Mouse (Mus musculus) liver (tissue): ENCODE results near the gene Hes7.

Experiments used
- DNase-seq: peaks from one replicate; pipeline ENCODE4 v3.0.0-alpha.2; 2020; ENCODE audit warnings: mixed read lengths

The Hes7 gene

GRCm38 (mm10) chr11:69101604-69102402 lies 18.4 kb upstream of the Hes7 start:
- no peak for DNase-seq

DNA sequence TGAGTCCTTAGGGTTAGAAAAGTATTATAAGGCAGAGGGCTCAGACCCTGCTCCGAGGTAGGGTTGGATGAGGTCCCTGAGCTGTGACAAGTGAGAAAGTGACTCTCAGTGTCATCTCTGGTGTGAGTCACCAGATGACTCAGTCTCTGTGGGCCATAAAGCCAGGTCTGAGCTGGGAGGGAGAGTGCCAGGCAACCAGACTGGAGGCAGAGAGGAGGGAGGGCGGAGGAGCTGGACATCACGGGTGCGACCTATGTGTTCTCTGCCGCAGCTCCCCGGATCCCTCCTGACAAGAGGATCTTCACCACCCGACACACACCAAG lies 17.8 kb upstream of the Hes7 start:
- no peak for DNase-seq

GRCm38 (mm10) chr11:69103121-69103520 lies 17.1 kb upstream of the Hes7 start:
- DNase-seq: no peak

DNA sequence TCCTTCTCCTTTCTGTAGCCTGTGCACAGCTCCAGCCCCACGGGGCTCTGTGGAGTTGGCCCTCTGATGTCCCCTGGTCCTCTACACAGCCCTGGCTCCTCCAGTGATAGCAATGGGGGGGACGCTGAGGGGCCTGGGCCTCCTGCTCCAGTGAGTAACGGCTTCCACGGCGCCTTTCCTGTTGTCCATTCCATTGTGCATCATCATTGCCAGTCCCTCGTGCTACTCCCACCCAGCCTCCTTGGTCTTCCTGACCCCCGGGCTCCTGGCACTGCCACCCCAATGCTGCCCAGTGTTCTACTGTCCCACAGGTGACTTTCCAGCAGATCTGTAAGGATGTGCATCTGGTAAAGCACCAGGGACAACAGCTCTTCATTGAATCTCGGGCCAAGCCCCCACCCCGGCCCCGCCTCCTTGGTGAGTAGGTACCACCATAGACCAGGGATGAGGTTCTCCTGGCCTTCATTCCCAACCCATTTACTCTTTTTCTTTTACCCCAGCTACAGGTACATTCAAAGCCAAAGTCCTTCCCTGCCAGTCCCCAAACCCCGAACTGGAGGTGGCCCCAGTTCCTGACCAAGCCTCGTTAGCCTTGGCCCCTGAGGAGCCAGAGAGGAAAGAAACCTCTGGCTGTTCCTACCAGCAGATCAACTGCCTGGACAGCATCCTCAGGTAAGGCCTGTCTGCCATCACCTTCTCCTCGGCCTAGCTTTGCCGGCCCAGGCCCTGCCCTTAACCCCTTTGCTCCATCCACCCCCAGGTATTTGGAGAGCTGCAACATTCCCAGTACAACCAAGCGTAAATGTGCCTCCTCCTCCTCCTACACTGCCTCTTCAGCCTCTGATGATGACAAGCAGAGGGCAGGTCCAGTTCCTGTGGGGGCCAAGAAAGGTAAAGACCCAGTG lies 16.4 kb upstream of the Hes7 start:
- no peak for DNase-seq

DNA sequence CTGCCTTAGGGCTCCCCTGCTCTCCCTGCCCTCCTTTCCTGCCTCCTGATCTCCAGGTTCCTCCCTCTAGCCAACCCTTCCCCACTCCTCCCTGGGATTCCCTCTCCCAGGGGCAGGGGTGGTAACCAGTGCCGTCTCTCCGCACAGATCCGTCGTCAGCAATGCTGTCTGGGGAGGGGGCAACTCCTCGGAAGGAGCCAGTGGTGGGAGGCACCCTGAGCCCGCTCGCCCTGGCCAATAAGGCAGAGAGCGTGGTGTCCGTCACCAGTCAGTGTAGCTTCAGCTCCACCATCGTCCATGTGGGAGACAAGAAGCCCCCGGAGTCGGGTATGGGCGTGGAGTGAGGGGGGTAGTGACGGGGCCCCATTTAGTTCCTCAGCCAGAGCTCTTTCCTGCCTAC lies 15.7 kb upstream of the Hes7 start:
- DNase-seq: no peak

GRCm38 (mm10) chr11:69105227-69105626 lies 15.0 kb upstream of the Hes7 start:
- no peak for DNase-seq

DNA sequence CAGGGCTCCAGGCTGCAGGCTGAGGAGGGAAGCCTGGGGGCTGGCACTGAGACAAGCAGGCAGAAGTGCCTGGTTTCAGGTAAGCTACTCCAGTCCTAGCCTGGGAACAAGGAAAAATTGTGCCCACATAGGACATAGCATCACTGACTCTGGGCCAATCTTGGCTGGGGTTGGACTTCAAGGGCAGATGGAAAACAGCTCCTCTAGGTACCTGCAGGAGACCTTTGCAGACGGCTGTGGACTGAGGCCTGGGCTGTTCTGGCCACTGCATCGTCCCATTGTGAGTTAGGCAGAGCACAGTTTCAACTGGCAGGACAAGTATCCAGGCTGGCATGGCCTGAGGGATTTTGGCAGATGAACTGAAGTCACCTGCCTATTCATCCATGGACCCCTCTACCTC lies 14.4 kb upstream of the Hes7 start:
- no peak for DNase-seq

- DNase-seq: no peak
Measured at GRCm38 (mm10) chr11:69106299-69106698, 13.9 kb upstream of the Hes7 start.

GRCm38 (mm10) chr11:69106842-69107241 lies 13.4 kb upstream of the Hes7 start:
- DNase-seq: no peak

DNA sequence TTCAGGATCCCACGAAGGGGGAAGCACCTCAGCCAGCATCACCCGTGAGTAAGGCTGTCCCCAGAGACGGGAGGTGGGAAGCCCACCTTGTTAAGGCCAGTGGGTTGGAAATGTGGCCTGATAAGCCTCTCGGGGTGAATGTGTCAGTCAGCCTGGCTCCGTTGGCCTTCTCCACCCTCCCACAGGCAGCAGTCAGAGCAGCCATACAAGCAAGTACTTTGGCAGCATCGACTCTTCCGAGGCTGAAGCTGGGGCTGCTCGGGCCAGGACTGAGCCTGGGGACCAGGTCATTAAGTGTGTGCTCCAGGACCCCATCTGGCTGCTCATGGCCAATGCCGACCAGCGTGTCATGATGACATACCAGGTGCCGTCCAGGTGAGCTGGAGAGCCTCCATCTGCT lies 12.5 kb upstream of the Hes7 start:
- no peak for DNase-seq

DNA sequence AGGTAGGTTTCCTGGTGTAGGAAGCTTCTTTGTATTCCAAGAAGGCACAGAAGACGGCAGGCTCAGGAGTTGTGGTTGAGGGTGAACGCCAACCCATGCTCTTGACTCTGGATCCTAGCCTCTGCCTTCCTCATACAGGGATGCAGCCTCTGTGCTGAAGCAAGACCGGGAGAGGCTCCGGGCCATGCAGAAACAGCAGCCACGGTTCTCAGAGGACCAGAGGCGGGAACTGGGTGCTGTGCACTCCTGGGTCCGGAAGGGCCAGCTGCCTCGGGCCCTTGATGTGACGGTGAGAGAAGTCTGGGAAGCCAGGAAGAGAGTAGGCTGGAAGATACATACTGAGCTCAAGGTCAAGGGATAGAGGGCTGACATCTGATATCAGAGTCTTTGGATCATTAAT lies 12.0 kb upstream of the Hes7 start:
- DNase-seq: no peak

DNA sequence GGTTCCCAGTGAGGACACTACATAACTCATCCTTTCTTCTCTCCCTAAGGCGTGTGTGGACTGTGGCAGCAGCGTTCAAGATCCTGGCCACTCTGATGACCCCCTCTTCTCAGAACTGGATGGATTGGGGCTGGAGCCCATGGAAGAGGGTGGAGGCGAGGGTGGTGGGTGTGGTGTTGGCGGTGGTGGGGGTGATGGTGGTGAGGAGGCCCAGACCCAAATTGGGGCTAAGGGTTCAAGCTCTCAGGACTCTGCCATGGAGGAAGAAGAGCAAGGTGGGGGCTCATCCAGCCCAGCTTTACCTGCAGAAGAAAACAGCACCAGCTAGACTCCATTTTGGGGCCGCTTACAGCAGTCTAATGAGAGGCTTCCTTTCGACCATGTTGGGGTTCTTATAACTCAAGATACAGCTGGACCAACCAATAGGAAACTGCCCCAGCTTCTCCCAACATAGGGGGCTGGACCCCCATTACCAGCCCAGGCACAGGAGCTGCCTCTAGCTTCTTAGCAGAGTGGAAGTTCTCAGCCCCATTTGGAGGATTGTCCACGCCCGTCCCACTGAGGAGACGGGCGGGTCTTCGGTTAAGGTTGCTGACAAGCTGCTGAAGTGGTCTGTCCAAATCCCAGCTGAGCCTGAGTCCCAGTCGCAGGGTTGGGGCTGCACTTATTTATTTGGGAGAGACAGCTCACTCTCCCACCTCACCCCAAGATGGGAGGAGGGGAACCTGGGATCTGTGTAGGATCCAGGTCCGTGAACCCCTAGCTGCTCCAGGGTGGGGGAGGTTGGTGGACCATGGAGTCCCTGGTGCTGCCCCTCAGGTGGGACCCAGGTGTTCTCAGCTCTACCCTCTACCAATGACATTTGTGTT lies 10.9 kb upstream of the Hes7 start:
- no peak for DNase-seq

- DNase-seq: peak; percentile 94
Measured at GRCm38 (mm10) chr11:69110319-69111046, 9.7 kb upstream of the Hes7 start.

- DNase-seq: no peak
Measured at GRCm38 (mm10) chr11:69111051-69111810, 9.0 kb upstream of the Hes7 start.

- no peak for DNase-seq
Measured at GRCm38 (mm10) chr11:69111865-69112264, 8.3 kb upstream of the Hes7 start.

DNA sequence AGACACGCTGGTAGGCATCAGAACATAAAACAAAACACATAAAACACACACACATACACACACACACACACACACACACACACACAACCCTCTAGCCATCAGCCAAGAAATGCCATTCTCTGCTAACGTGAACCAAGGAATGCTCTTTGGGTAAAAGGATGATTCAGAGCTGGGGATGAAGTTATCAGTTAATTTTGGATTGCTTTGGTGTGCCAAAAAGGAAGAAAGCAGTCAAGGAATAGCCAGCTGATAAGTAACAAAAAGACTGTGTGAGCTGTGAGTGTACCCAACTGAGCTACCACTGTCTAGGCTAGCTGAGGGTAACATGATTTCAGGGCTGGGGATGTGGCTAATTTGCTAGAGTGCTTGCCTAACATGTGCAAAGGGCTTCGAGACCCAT lies 6.2 kb upstream of the Hes7 start:
- DNase-seq: no peak

- DNase-seq: no peak
Measured at GRCm38 (mm10) chr11:69114621-69115020, 5.6 kb upstream of the Hes7 start.

- no peak for DNase-seq
Measured at GRCm38 (mm10) chr11:69116843-69117242, 3.4 kb upstream of the Hes7 start.

GRCm38 (mm10) chr11:69117737-69118695 lies 2.2 kb upstream of the Hes7 start:
- peak; percentile 80 for DNase-seq

DNA sequence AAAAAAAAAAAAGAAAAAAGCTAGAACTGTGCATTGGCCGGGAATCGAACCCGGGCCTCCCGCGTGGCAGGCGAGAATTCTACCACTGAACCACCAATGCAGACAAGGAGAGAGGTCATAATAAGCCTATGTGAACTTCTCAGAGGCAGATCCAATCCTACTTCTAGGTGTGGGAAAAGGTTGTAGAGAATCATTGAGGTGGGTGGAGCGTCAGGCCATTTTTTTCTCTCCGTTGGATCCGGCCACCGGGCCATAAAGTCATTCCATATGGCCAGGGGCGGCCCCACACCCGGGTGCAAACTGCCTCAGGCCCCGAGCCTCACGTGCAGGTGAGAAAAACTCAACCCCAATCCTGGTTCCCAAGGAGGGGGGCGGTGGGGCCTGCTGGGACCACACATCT lies 1.4 kb upstream of the Hes7 start:
- peak; percentile 85 for DNase-seq
